Mouse (Mus musculus) CH12.LX (cell line): ENCODE data around the gene Itih5. TPM values are rescaled to one million over a fixed set of nuclear protein-coding genes. Genes with fewer than 3 reads are reported as not detected.

Experiments used
- DNase-seq: peaks from one replicate; pipeline ENCODE4 v3.0.0-alpha.2; 2013; ENCODE audit errors: extremely low read depth
- H3K27ac ChIP-seq: 2 replicates; pipeline ENCODE4 v1.5.1; 2012; ENCODE audit warnings: low read depth, mild to moderate bottlenecking, control low read depth, moderate library complexity; ENCODE audit not compliant: insufficient read depth
- H3K27me3 ChIP-seq: replicated peaks from 2 replicates; pipeline ENCODE3; 2012; ENCODE audit warnings: inconsistent platforms
- H3K36me3 ChIP-seq, 2 experiments: replicated peaks in 1 of 2; 2 replicates each; pipeline versions ENCODE3 to v1.6.1; 2012; ENCODE audit warnings: inconsistent platforms in 1 of 2, low read length in 1 of 2, mild to moderate bottlenecking in 1 of 2, mixed read lengths in 1 of 2, moderate library complexity in 1 of 2; ENCODE audit not compliant: control insufficient read depth in 1 of 2, insufficient read depth in 1 of 2
- H3K4me1 ChIP-seq, 2 experiments: 2 replicates each; pipeline ENCODE4 v1.6.1; 2012; ENCODE audit warnings: inconsistent platforms in 1 of 2, moderate library complexity in 1 of 2; ENCODE audit not compliant: insufficient read depth in 2 of 2, control insufficient read depth in 1 of 2
- H3K4me2 ChIP-seq: 2 replicates; pipeline ENCODE4 v1.6.1; 2012; ENCODE audit warnings: low read depth, mild to moderate bottlenecking, control low read depth; ENCODE audit not compliant: poor library complexity, insufficient read depth, severe bottlenecking
- H3K4me3 ChIP-seq, 3 experiments: fragments of 150-350 bp in 1 of 3; sonication (generic) in 1 of 3; replicated peaks in 1 of 3; 2 replicates each; pipeline versions ENCODE3 to v1.5.1; 2011 to 2012; ENCODE audit warnings: low read depth in 2 of 3, low read length in 2 of 3, mild to moderate bottlenecking in 2 of 3, moderate library complexity in 2 of 3, control low read depth in 1 of 3, improper control_type of control experiment in 1 of 3, inconsistent platforms in 1 of 3, mixed read lengths in 1 of 3; ENCODE audit not compliant: poor library complexity in 1 of 3
- H3K79me2 ChIP-seq: replicated peaks from 2 replicates; pipeline ENCODE4 v1.6.1; 2012; ENCODE audit warnings: mild to moderate bottlenecking, moderate library complexity; ENCODE audit not compliant: control insufficient read depth, poor library complexity, insufficient read depth, severe bottlenecking; ENCODE audit errors: extremely low read depth
- H3K9ac ChIP-seq: 2 replicates; pipeline ENCODE4 v1.6.1; 2012; ENCODE audit warnings: low read depth, mild to moderate bottlenecking, control low read depth, moderate library complexity; ENCODE audit not compliant: insufficient read depth
- H3K9me3 ChIP-seq: replicated peaks from 2 replicates; pipeline ENCODE3; 2012; ENCODE audit warnings: low read length, inconsistent platforms, mixed read lengths
- BHLHE40 ChIP-seq: IDR thresholded peaks from 2 replicates; pipeline ENCODE4 v1.6.1; 2011; ENCODE audit warnings: mild to moderate bottlenecking, low read depth, low read length, improper control_type of control experiment
- ELF1 ChIP-seq: IDR thresholded peaks from 2 replicates; pipeline ENCODE4 v1.6.1; 2014; ENCODE audit warnings: low read depth, mild to moderate bottlenecking, inconsistent platforms, low read length, improper control_type of control experiment
- EP300 ChIP-seq: IDR thresholded peaks from 2 replicates; pipeline ENCODE4 v1.6.1; 2011; ENCODE audit warnings: low read length, improper control_type of control experiment
- GABPA ChIP-seq: IDR thresholded peaks from 2 replicates; pipeline ENCODE4 v1.6.1; 2012; ENCODE audit warnings: low read depth, low read length, improper control_type of control experiment, inconsistent platforms; ENCODE audit not compliant: insufficient replicate concordance
- IRF4 ChIP-seq: IDR thresholded peaks from 2 replicates; pipeline ENCODE4 v1.6.1; 2014; ENCODE audit warnings: low read depth, mild to moderate bottlenecking, inconsistent platforms, low read length, improper control_type of control experiment
- MAZ ChIP-seq: IDR thresholded peaks from 2 replicates; pipeline ENCODE4 v1.6.1; 2012; ENCODE audit warnings: low read depth, mild to moderate bottlenecking, inconsistent platforms, low read length, improper control_type of control experiment, moderate library complexity
- POLR2AphosphoS2 ChIP-seq: IDR thresholded peaks from 2 replicates; pipeline ENCODE4 v1.6.1; 2011; ENCODE audit warnings: low read depth, low read length, improper control_type of control experiment
- RCOR1 ChIP-seq: conservative IDR thresholded peaks from 2 replicates; pipeline ENCODE4 v1.6.1; 2012; ENCODE audit warnings: low read depth, mild to moderate bottlenecking, inconsistent platforms, low read length, improper control_type of control experiment
- SIN3A ChIP-seq: IDR thresholded peaks from 2 replicates; pipeline ENCODE4 v1.6.1; 2012; ENCODE audit warnings: low read length, improper control_type of control experiment, inconsistent platforms
- UBTF ChIP-seq: IDR thresholded peaks from 2 replicates; pipeline ENCODE4 v1.6.1; 2012; ENCODE audit warnings: low read depth, mild to moderate bottlenecking, inconsistent platforms, low read length, improper control_type of control experiment, moderate library complexity
- USF2 ChIP-seq: conservative IDR thresholded peaks from 2 replicates; pipeline ENCODE4 v1.6.1; 2011; ENCODE audit warnings: low read depth, low read length, improper control_type of control experiment
- ZC3H11A ChIP-seq: IDR thresholded peaks from 2 replicates; pipeline ENCODE4 v1.6.1; 2012; ENCODE audit warnings: low read depth, mild to moderate bottlenecking, inconsistent platforms, low read length, improper control_type of control experiment
- ZMIZ1 ChIP-seq: IDR thresholded peaks from 2 replicates; pipeline ENCODE4 v1.6.1; 2012; ENCODE audit warnings: low read depth, mild to moderate bottlenecking, inconsistent platforms, low read length, improper control_type of control experiment
- dilution Hi-C: fragments of 300-500 bp; cut with MboI; formaldehyde crosslinking; loops from 2 replicates; pipeline ENCODE4 v1.14.3; 2020; ENCODE audit warnings: low sequenced_read_pairs; ENCODE audit not compliant: extremely low pct_unique_long_range_greater_than_20kb, extremely low pct_ligation_motif_present
- in situ Hi-C: fragments of 300-500 bp; cut with MboI; formaldehyde crosslinking; loops from 3 replicates; pipeline ENCODE4 v1.14.3; 2019; ENCODE audit warnings: low sequenced_read_pairs, low pct_ligation_motif_present, low pct_unique_long_range_greater_than_20kb, mixed read lengths
- polyA plus RNA-seq: library from polyadenylated mRNA; unstranded; fragments of >175 nt; gene quantifications from 2 replicates; pipeline ENCODE4 v1.2.1, GENCODE M21; 2012; ENCODE audit warnings: low read depth; ENCODE audit not compliant: insufficient read length
- total RNA-seq, 2 experiments: library from RNA; depleted of rRNA; stranded (reverse); fragments of 300-350 nt in 1 of 2; fragments of >200 nt in 1 of 2; gene quantifications; 2 replicates each; pipeline ENCODE4 v1.2.3; 2012 to 2014

The Itih5 gene
- total and polyA plus RNA-seq, 3 experiments, result 0.08 to 0.30 (median 0.11) TPM

DNA sequence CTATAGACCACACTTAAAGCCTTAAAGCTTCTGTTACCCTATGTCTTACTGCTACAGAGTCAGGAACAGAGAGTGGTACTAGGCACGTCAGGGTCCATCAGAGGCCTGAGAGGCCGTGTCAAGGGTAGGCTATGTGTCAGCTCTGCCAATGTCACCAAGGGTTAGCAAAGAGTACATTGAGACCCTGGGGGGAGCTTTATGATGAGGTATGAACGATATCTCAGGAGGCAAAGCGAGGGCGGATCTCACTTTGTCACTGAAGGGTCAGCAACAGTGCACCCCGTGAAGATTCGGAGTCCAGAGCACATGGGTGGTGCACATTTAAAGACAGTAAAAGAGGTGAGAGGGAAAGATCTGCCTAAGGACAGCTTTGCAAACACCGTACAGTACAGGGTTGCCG lies 148.6 kb downstream of the Itih5 start:
- Histone ChIP-seq H3K27ac (no peak overlapping the region), H3K4me2 (no peak overlapping the region), H3K9ac (no peak overlapping the region), H3K27me3 (no peaks in the 10 kb centered on the region), H3K4me1 (peaks cover 0 to 2% of the 10 kb centered on the region in 2 experiments; a peak in 2 of 4 replicates), H3K4me3 (no peak overlapping the region), H3K9me3 (no peaks in the 10 kb centered on the region), H3K79me2 (no peaks in the 10 kb centered on the region), H3K36me3 (no peaks in the 10 kb centered on the region)
- DNase-seq, result no peak
- TF ChIP-seq ZMIZ1 (no peak), SIN3A (no peak), ELF1 (no peak)
- dilution Hi-C loops (no loop called here), in situ Hi-C loops (no loop called here)

DNA sequence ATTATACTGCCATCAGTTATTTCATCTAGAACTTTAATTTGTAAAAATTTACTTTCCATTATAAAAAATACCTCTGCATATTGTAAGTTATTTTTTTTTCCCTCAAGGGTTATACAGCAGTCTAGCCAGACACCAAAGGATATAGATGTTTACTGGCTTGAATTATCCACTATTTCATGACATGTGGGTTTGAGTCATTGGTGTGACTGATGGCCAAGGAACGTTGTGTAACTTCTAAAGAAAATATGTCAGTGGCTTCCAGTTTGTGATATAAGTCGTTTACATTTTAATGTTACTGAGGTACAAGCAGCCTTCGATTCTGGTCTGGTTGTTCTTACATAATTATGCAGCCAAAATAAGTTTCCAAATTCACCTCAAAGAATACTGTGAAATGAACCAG lies 151.5 kb downstream of the Itih5 start:
- in situ Hi-C loops (no loop called here), dilution Hi-C loops (no loop called here)
- no peak overlapping the region for H3K4me2 ChIP-seq
- DNase-seq, result no peak
- H3K27me3 ChIP-seq, result no peaks in the 10 kb centered on the region
- H3K9me3 ChIP-seq, result no peaks in the 10 kb centered on the region
- H3K36me3 ChIP-seq, result no peaks in the 10 kb centered on the region
- H3K79me2 ChIP-seq, result no peaks in the 10 kb centered on the region
- TF ChIP-seq USF2 (no peak), IRF4 (no peak), POLR2AphosphoS2 (no peak), EP300 (no peak), BHLHE40 (no peak), GABPA (no peak), ZC3H11A (no peak), RCOR1 (no peak), UBTF (no peak), MAZ (no peak), ELF1 (no peak)
- peaks cover 0 to 2% of the 10 kb centered on the region in 2 experiments; a peak in 2 of 4 replicates for H3K4me1 ChIP-seq
- no peak overlapping the region for H3K9ac ChIP-seq
- no peak overlapping the region for H3K27ac ChIP-seq
- no peak overlapping the region for H3K4me3 ChIP-seq

Other genes starting within 250 kb of the Itih5 start
- gene Taf3, start 105.0 kb upstream of the Itih5 start, total RNA-seq (2012; rRNA removed), result 4.2 and 6.0 TPM in 2 replicates
- 2.1 and 3.1 TPM in 2 replicates for gene Taf3, start 105.0 kb upstream of the Itih5 start, total RNA-seq (2014; rRNA removed)
- 13.4 and 14.8 TPM in 2 replicates for gene Taf3, start 105.0 kb upstream of the Itih5 start, polyA plus RNA-seq
- 336 and 359 TPM in 2 replicates for gene Atp5c1, start 73.1 kb upstream of the Itih5 start, total RNA-seq (2012; rRNA removed)
- gene Atp5c1, start 73.1 kb upstream of the Itih5 start, total RNA-seq (2014; rRNA removed), result 876 and 918 TPM in 2 replicates
- gene Atp5c1, start 73.1 kb upstream of the Itih5 start, polyA plus RNA-seq, result 375 and 423 TPM in 2 replicates
- gene Kin, start 73.0 kb upstream of the Itih5 start, total RNA-seq (2012; rRNA removed), result 23.0 and 29.5 TPM in 2 replicates
- gene Kin, start 73.0 kb upstream of the Itih5 start, total RNA-seq (2014; rRNA removed), result 31.5 and 37.8 TPM in 2 replicates
- gene Kin, start 73.0 kb upstream of the Itih5 start, polyA plus RNA-seq, result 44.7 and 49.0 TPM in 2 replicates
- not detected in 2 replicates for gene Itih2, start 22.2 kb upstream of the Itih5 start, total RNA-seq (2012; rRNA removed)
- not detected in 2 replicates for gene Itih2, start 22.2 kb upstream of the Itih5 start, total RNA-seq (2014; rRNA removed)
- not detected in 2 replicates for gene Itih2, start 22.2 kb upstream of the Itih5 start, polyA plus RNA-seq
- gene Sfmbt2, start 216.9 kb downstream of the Itih5 start, total RNA-seq (2012; rRNA removed), result not detected in 2 replicates
- gene Sfmbt2, start 216.9 kb downstream of the Itih5 start, total RNA-seq (2014; rRNA removed), result not detected in 2 replicates
- not detected in 2 replicates for gene Sfmbt2, start 216.9 kb downstream of the Itih5 start, polyA plus RNA-seq